Mouse (Mus musculus) hindbrain, embryonic 13.5 days (tissue): ENCODE data around the gene Dnaaf2. TPM values are rescaled to one million over a fixed set of nuclear protein-coding genes. Genes with fewer than 3 reads are reported as not detected.

Experiments
- ATAC-seq: fragments of 200-750 bp; cut with Nextera tagmentation; 2 replicates; pipeline ENCODE4 v1.8.0; 2017; ENCODE audit warnings: moderate TSS enrichment; ENCODE audit not compliant: low FRiP score
- H3K27ac ChIP-seq: fragments of 300-500 bp; sonication (generic); 2 replicates; pipeline ENCODE4 v1.5.1; 2015; ENCODE audit warnings: inconsistent platforms, mild to moderate bottlenecking, moderate library complexity
- H3K27me3 ChIP-seq: fragments of 300-500 bp; sonication (generic); 2 replicates; pipeline ENCODE4 v1.6.1; 2015; ENCODE audit warnings: mild to moderate bottlenecking, inconsistent platforms
- H3K36me3 ChIP-seq: fragments of 300-500 bp; sonication (generic); 2 replicates; pipeline ENCODE4 v1.6.1; 2015; ENCODE audit warnings: mild to moderate bottlenecking, inconsistent platforms
- H3K4me1 ChIP-seq: fragments of 300-500 bp; sonication (generic); replicated peaks from 2 replicates; pipeline ENCODE4 v1.6.1; 2015; ENCODE audit warnings: inconsistent platforms
- H3K4me2 ChIP-seq: fragments of 300-500 bp; sonication (generic); 2 replicates; pipeline ENCODE4 v1.6.1; 2015; ENCODE audit warnings: inconsistent platforms, mild to moderate bottlenecking, moderate library complexity
- H3K4me3 ChIP-seq: fragments of 300-500 bp; sonication (generic); 2 replicates; pipeline ENCODE4 v1.5.1; 2015; ENCODE audit warnings: mild to moderate bottlenecking, inconsistent platforms
- H3K9ac ChIP-seq: fragments of 300-500 bp; sonication (generic); 2 replicates; pipeline ENCODE4 v1.6.1; 2015; ENCODE audit warnings: mild to moderate bottlenecking, inconsistent platforms
- H3K9me3 ChIP-seq: fragments of 300-500 bp; sonication (generic); 2 replicates; pipeline ENCODE4 v1.6.1; 2016; ENCODE audit warnings: inconsistent platforms
- WGBS: fragments of 180-500 bp; shearing (Covaris S2); methylation state at CpG from one replicate; pipeline ENCODE4 v1.1.7; 2015; 5-methylcytosine and 5-hydroxymethylcytosine counted together
- polyA plus RNA-seq: library from polyadenylated mRNA; unstranded; fragments of >200 nt; fragmentation: Nextera tagmentation; extraction: Ambion mirVana; gene quantifications from 2 replicates; pipeline ENCODE4 v1.2.1, GENCODE M21; 2015

The Dnaaf2 gene
- polyA plus RNA-seq: 7.8 and 8.9 TPM in 2 replicates

GRCm38 (mm10) chr12:69198164-69198535 lies at the start of gene Dnaaf2:
Gene Dnaaf2 (minus strand): TSS chr12:69198429.
- Histone ChIP-seq H3K4me2 (peak within 1 kb of the TSS; percentile 95), H3K36me3 (peaks cover 18% of the 10 kb centered on the region; the same call in 1 of the 2 replicates), H3K9ac (peak within 1 kb of the TSS; percentile 90), H3K27ac (peak within 1 kb of the TSS; percentile 94), H3K27me3 (no peaks in the 10 kb centered on the region), H3K4me1 (peaks cover 29% of the 10 kb centered on the region), H3K4me3 (peak within 1 kb of the TSS; percentile 86), H3K9me3 (no peaks in the 10 kb centered on the region)
- ATAC-seq: peak; percentile 32; the same call in 1 of the 2 replicates
- under 1% methylated on average over 18 of the region's 18 CpGs for WGBS

GRCm38 (mm10) chr12:69241771-69242431 lies 43.7 kb upstream of the Dnaaf2 start:
- Histone ChIP-seq H3K4me3 (peak overlapping the region; percentile 68), H3K4me1 (peaks cover 12% of the 10 kb centered on the region), H3K9ac (peak overlapping the region; percentile 86), H3K4me2 (peak overlapping the region; percentile 65), H3K27me3 (no peaks in the 10 kb centered on the region), H3K27ac (peak overlapping the region; percentile 85), H3K36me3 (no peaks in the 10 kb centered on the region), H3K9me3 (no peaks in the 10 kb centered on the region)
- peak; percentile 94 for ATAC-seq
- WGBS: under 1% methylated on average over 64 of the region's 64 CpGs

GRCm38 (mm10) chr12:69241405-69241770 lies 43.2 kb upstream of the Dnaaf2 start:
- Histone ChIP-seq H3K27me3 (no peaks in the 10 kb centered on the region), H3K9me3 (no peaks in the 10 kb centered on the region), H3K27ac (peak overlapping the region; percentile 85), H3K4me1 (peaks cover 12% of the 10 kb centered on the region), H3K4me2 (peak overlapping the region; percentile 65), H3K36me3 (no peaks in the 10 kb centered on the region), H3K9ac (peak overlapping the region; percentile 86), H3K4me3 (peak overlapping the region; percentile 68)
- 0 out of 2 replicates have a peak, but pooled peaks have one; percentile 24 for ATAC-seq
- WGBS: 0% methylated on average over 3 of the region's 3 CpGs

GRCm38 (mm10) chr12:69240876-69241275 lies 42.6 kb upstream of the Dnaaf2 start, which contains the start of gene Klhdc1:
Gene Klhdc1 (plus strand): TSS chr12:69241176.
- Histone ChIP-seq H3K9me3 (no peaks in the 10 kb centered on the region), H3K27ac (peak within 1 kb of the TSS; percentile 85), H3K9ac (peak within 1 kb of the TSS; percentile 86), H3K4me1 (peaks cover 12% of the 10 kb centered on the region), H3K36me3 (no peaks in the 10 kb centered on the region), H3K27me3 (no peaks in the 10 kb centered on the region), H3K4me3 (peak within 1 kb of the TSS; percentile 68), H3K4me2 (peak within 1 kb of the TSS; percentile 65)
- ATAC-seq: no peak
- WGBS: 66% methylated on average over 6 of the region's 6 CpGs

- ATAC-seq: no peak
- H3K4me1 ChIP-seq: peaks cover 12% of the 10 kb centered on the region
- H3K27me3 ChIP-seq: no peaks in the 10 kb centered on the region
- no peak overlapping the region for H3K4me3 ChIP-seq
- 40% methylated on average over 3 of the region's 3 CpGs for WGBS
- no peak overlapping the region for H3K4me2 ChIP-seq
- H3K36me3 ChIP-seq: no peaks in the 10 kb centered on the region
- H3K9ac ChIP-seq: no peak overlapping the region
- H3K9me3 ChIP-seq: no peaks in the 10 kb centered on the region
- H3K27ac ChIP-seq: no peak overlapping the region
Measured at GRCm38 (mm10) chr12:69238284-69238683, 40.1 kb upstream of the Dnaaf2 start.

- Histone ChIP-seq H3K27ac (no peak overlapping the region), H3K4me2 (no peak overlapping the region), H3K27me3 (no peaks in the 10 kb centered on the region), H3K4me1 (peaks cover 3% of the 10 kb centered on the region), H3K9ac (no peak overlapping the region), H3K4me3 (no peak overlapping the region), H3K9me3 (no peaks in the 10 kb centered on the region), H3K36me3 (no peaks in the 10 kb centered on the region)
- ATAC-seq: no peak
- WGBS: 92% methylated on average over 6 of the region's 6 CpGs
Measured at GRCm38 (mm10) chr12:69235782-69236181, 37.6 kb upstream of the Dnaaf2 start.

- no peaks in the 10 kb centered on the region for H3K27me3 ChIP-seq
- no peaks in the 10 kb centered on the region for H3K36me3 ChIP-seq
- no peak overlapping the region for H3K4me2 ChIP-seq
- no peak for ATAC-seq
- no peak overlapping the region for H3K4me3 ChIP-seq
- no peak overlapping the region for H3K9ac ChIP-seq
- no peak overlapping the region for H3K27ac ChIP-seq
- 71% methylated on average over 2 of the region's 2 CpGs for WGBS
- H3K9me3 ChIP-seq: no peaks in the 10 kb centered on the region
- H3K4me1 ChIP-seq: no peaks in the 10 kb centered on the region
Measured at GRCm38 (mm10) chr12:69229251-69229650, 31.0 kb upstream of the Dnaaf2 start.

GRCm38 (mm10) chr12:69227776-69228466 lies 29.7 kb upstream of the Dnaaf2 start, which contains the start of gene Pole2:
Gene Pole2 (minus strand): TSS chr12:69228195.
- Histone ChIP-seq H3K4me3 (peak within 1 kb of the TSS; percentile 61), H3K4me2 (peak within 1 kb of the TSS; percentile 59), H3K4me1 (no peaks in the 10 kb centered on the region), H3K9me3 (no peaks in the 10 kb centered on the region), H3K27ac (no peak within 1 kb of the TSS; the same call in 1 of the 2 replicates), H3K27me3 (no peaks in the 10 kb centered on the region), H3K9ac (peak within 1 kb of the TSS; percentile 67), H3K36me3 (no peaks in the 10 kb centered on the region)
- peak; percentile 96 for ATAC-seq
- under 1% methylated on average over 37 of the region's 37 CpGs for WGBS

GRCm38 (mm10) chr12:69220613-69221277 lies 22.5 kb upstream of the Dnaaf2 start:
- H3K4me1 ChIP-seq: no peaks in the 10 kb centered on the region
- H3K27ac ChIP-seq: no peak overlapping the region
- no peak overlapping the region for H3K4me2 ChIP-seq
- H3K36me3 ChIP-seq: no peaks in the 10 kb centered on the region
- 89% methylated on average over 19 of the region's 19 CpGs for WGBS
- H3K9me3 ChIP-seq: no peaks in the 10 kb centered on the region
- no peak for ATAC-seq
- H3K4me3 ChIP-seq: no peak overlapping the region
- H3K9ac ChIP-seq: 0 out of 2 replicates have a peak overlapping the region, but pooled peaks have one; percentile 29
- H3K27me3 ChIP-seq: no peaks in the 10 kb centered on the region

- Histone ChIP-seq H3K4me2 (no peak overlapping the region), H3K4me3 (no peak overlapping the region), H3K27me3 (no peaks in the 10 kb centered on the region), H3K36me3 (no peaks in the 10 kb centered on the region), H3K4me1 (no peaks in the 10 kb centered on the region), H3K9me3 (no peaks in the 10 kb centered on the region), H3K9ac (no peak overlapping the region), H3K27ac (no peak overlapping the region)
- WGBS: 95% methylated on average over 7 of the region's 7 CpGs
- ATAC-seq: no peak
Measured at GRCm38 (mm10) chr12:69216587-69216986, 18.4 kb upstream of the Dnaaf2 start.

GRCm38 (mm10) chr12:69215000-69215785 lies 17.0 kb upstream of the Dnaaf2 start:
- Histone ChIP-seq H3K27me3 (no peaks in the 10 kb centered on the region), H3K4me3 (no peak overlapping the region), H3K36me3 (no peaks in the 10 kb centered on the region), H3K27ac (no peak overlapping the region), H3K9ac (no peak overlapping the region), H3K4me1 (no peaks in the 10 kb centered on the region), H3K4me2 (no peak overlapping the region), H3K9me3 (no peaks in the 10 kb centered on the region)
- no peak for ATAC-seq
- 92% methylated on average over 3 of the region's 3 CpGs for WGBS

- Histone ChIP-seq H3K4me1 (no peaks in the 10 kb centered on the region), H3K9me3 (no peaks in the 10 kb centered on the region), H3K9ac (no peak overlapping the region), H3K4me2 (no peak overlapping the region), H3K27me3 (no peaks in the 10 kb centered on the region), H3K36me3 (no peaks in the 10 kb centered on the region), H3K27ac (no peak overlapping the region), H3K4me3 (no peak overlapping the region)
- WGBS: 93% methylated on average over 7 of the region's 7 CpGs
- no peak for ATAC-seq
Measured at GRCm38 (mm10) chr12:69214393-69214792, 16.2 kb upstream of the Dnaaf2 start.
